Mouse (Mus musculus) intestine, postnatal 0 days (tissue): ENCODE measurements at regions not wholly inside any gene's neighbourhood (a gene's known extent, or its start where the extent isn't known, plus 50 kb on each side); places are given as distances from the start of the nearest gene placed in this dataset.

Experiments used
- ATAC-seq: fragments of 200-750 bp; cut with Nextera tagmentation; 2 replicates; pipeline ENCODE4 v1.8.0; 2017; ENCODE audit warnings: mild to moderate bottlenecking, moderate TSS enrichment, moderate library complexity
- H3K27ac ChIP-seq: fragments of 300-500 bp; sonication (generic); 2 replicates; pipeline ENCODE4 v1.5.1; 2014; ENCODE audit warnings: mild to moderate bottlenecking, low read depth, low read length, moderate library complexity
- H3K27me3 ChIP-seq: fragments of 300-500 bp; sonication (generic); replicated peaks from 2 replicates; pipeline ENCODE4 v1.6.1; 2014; ENCODE audit warnings: low read length, mixed read lengths; ENCODE audit not compliant: control insufficient read depth, insufficient read depth
- H3K36me3 ChIP-seq: fragments of 300-500 bp; sonication (generic); 2 replicates; pipeline ENCODE4 v1.6.1; 2014; ENCODE audit warnings: mild to moderate bottlenecking, moderate library complexity; ENCODE audit not compliant: control insufficient read depth, insufficient read depth
- H3K4me1 ChIP-seq: fragments of 300-500 bp; sonication (generic); replicated peaks from 2 replicates; pipeline ENCODE4 v1.6.1; 2014; ENCODE audit warnings: antibody characterized with exemption, low read length, mixed read lengths; ENCODE audit not compliant: control insufficient read depth, insufficient read depth
- H3K4me2 ChIP-seq: fragments of 300-500 bp; sonication (generic); replicated peaks from 2 replicates; pipeline ENCODE4 v1.6.1; 2014; ENCODE audit warnings: low read depth, mild to moderate bottlenecking, moderate library complexity
- H3K4me3 ChIP-seq: fragments of 300-500 bp; sonication (generic); 2 replicates; pipeline ENCODE4 v1.5.1; 2014; ENCODE audit warnings: low read depth, low read length
- H3K9ac ChIP-seq: fragments of 300-500 bp; sonication (generic); 2 replicates; pipeline ENCODE4 v1.6.1; 2014; ENCODE audit warnings: mild to moderate bottlenecking, low read depth, low read length
- H3K9me3 ChIP-seq: fragments of 300-500 bp; sonication (generic); 2 replicates; pipeline ENCODE4 v1.6.1; 2016; ENCODE audit warnings: mixed run types; ENCODE audit not compliant: control insufficient read depth
- CTCF ChIP-seq: sonication (generic); IDR thresholded peaks from 2 replicates; pipeline ENCODE4 v1.5.1; 2016; ENCODE audit warnings: low read depth, mild to moderate bottlenecking, control low read depth, antibody characterized with exemption, moderate library complexity
- WGBS: fragments of 180-500 bp; shearing (Covaris S2); extraction: QIAGEN DNeasy Blood & Tissue Kit; methylation state at CpG from one replicate; pipeline ENCODE4 v1.1.7; 2014; 5-methylcytosine and 5-hydroxymethylcytosine counted together

- no peaks in the 10 kb centered on the region for H3K36me3 ChIP-seq
- ATAC-seq, result peak; percentile 52
- peak overlapping the region; percentile 12; the same call in 1 of the 2 replicates for H3K4me3 ChIP-seq
- no peak overlapping the region for H3K9ac ChIP-seq
- no peaks in the 10 kb centered on the region for H3K9me3 ChIP-seq
- TF ChIP-seq CTCF, result peak; percentile 99
- H3K27ac ChIP-seq, result 0 out of 2 replicates have a peak overlapping the region, but pooled peaks have one; percentile 4
- H3K4me2 ChIP-seq, result peak overlapping the region; percentile 57
- no peaks in the 10 kb centered on the region for H3K27me3 ChIP-seq
- 0 out of 2 replicates have a peak, but pooled peaks cover 4% of the 10 kb centered on the region for H3K4me1 ChIP-seq
- 22% methylated on average over 26 of the region's 27 CpGs for WGBS
Observed at GRCm38 (mm10) chr17:84028157-84028970, 159.4 kb downstream of the Zfp36l2 start.

- no peaks in the 10 kb centered on the region for H3K27me3 ChIP-seq
- WGBS, result 58% methylated on average over 9 of the region's 9 CpGs
- no peak for TF ChIP-seq CTCF
- 0 out of 2 replicates have a peak, but pooled peaks cover 4% of the 10 kb centered on the region for H3K4me1 ChIP-seq
- H3K9ac ChIP-seq, result no peak overlapping the region
- H3K4me3 ChIP-seq, result no peak overlapping the region
- H3K4me2 ChIP-seq, result no peak overlapping the region
- H3K27ac ChIP-seq, result 0 out of 2 replicates have a peak overlapping the region, but pooled peaks have one; percentile 80
- no peaks in the 10 kb centered on the region for H3K36me3 ChIP-seq
- no peaks in the 10 kb centered on the region for H3K9me3 ChIP-seq
- ATAC-seq, result no peak
Observed at GRCm38 (mm10) chr17:84027275-84027674, 160.5 kb downstream of the Zfp36l2 start.

- no peak overlapping the region for H3K9ac ChIP-seq
- peak overlapping the region; percentile 47; the same call in 1 of the 2 replicates for H3K4me2 ChIP-seq
- no peaks in the 10 kb centered on the region for H3K36me3 ChIP-seq
- TF ChIP-seq CTCF, result no peak
- H3K27ac ChIP-seq, result peak overlapping the region; percentile 80
- ATAC-seq, result peak; percentile 83
- H3K27me3 ChIP-seq, result no peaks in the 10 kb centered on the region
- H3K9me3 ChIP-seq, result no peaks in the 10 kb centered on the region
- 0 out of 2 replicates have a peak, but pooled peaks cover 4% of the 10 kb centered on the region for H3K4me1 ChIP-seq
- 18% methylated on average over 9 of the region's 9 CpGs for WGBS
- no peak overlapping the region for H3K4me3 ChIP-seq
Observed at GRCm38 (mm10) chr17:84026110-84026509, 161.6 kb downstream of the Zfp36l2 start.

- no peak for ATAC-seq
- H3K4me3 ChIP-seq, result no peak overlapping the region
- no peak overlapping the region for H3K9ac ChIP-seq
- no peaks in the 10 kb centered on the region for H3K36me3 ChIP-seq
- no peak for TF ChIP-seq CTCF
- no peaks in the 10 kb centered on the region for H3K27me3 ChIP-seq
- no peak overlapping the region for H3K4me2 ChIP-seq
- H3K4me1 ChIP-seq, result no peaks in the 10 kb centered on the region
- no peaks in the 10 kb centered on the region for H3K9me3 ChIP-seq
- H3K27ac ChIP-seq, result no peak overlapping the region
- WGBS, result 82% methylated on average over 7 of the region's 7 CpGs
Observed at GRCm38 (mm10) chr17:84022358-84022757, 165.4 kb downstream of the Zfp36l2 start.

GRCm38 (mm10) chr17:84018817-84019216 is 168.9 kb downstream of the Zfp36l2 start:
- no peaks in the 10 kb centered on the region for H3K36me3 ChIP-seq
- no peak for TF ChIP-seq CTCF
- H3K9me3 ChIP-seq, result no peaks in the 10 kb centered on the region
- H3K4me1 ChIP-seq, result 0 out of 2 replicates have a peak, but pooled peaks cover 8% of the 10 kb centered on the region
- WGBS, result 53% methylated on average over 1 of the region's 1 CpGs
- no peak overlapping the region for H3K9ac ChIP-seq
- H3K4me2 ChIP-seq, result no peak overlapping the region
- no peak for ATAC-seq
- H3K27ac ChIP-seq, result no peak overlapping the region
- H3K27me3 ChIP-seq, result no peaks in the 10 kb centered on the region
- no peak overlapping the region for H3K4me3 ChIP-seq

- no peak overlapping the region for H3K9ac ChIP-seq
- 92% methylated on average over 4 of the region's 4 CpGs for WGBS
- H3K4me1 ChIP-seq, result 0 out of 2 replicates have a peak, but pooled peaks cover 8% of the 10 kb centered on the region
- H3K4me3 ChIP-seq, result no peak overlapping the region
- no peak overlapping the region for H3K4me2 ChIP-seq
- no peak for TF ChIP-seq CTCF
- H3K27me3 ChIP-seq, result no peaks in the 10 kb centered on the region
- no peaks in the 10 kb centered on the region for H3K9me3 ChIP-seq
- H3K36me3 ChIP-seq, result no peaks in the 10 kb centered on the region
- no peak overlapping the region for H3K27ac ChIP-seq
- no peak for ATAC-seq
Observed at GRCm38 (mm10) chr17:84017891-84018290, 169.9 kb downstream of the Zfp36l2 start.
